Mouse (Mus musculus) layer of hippocampus, adult 2 months (tissue): ENCODE data around the gene 5530400C23Rik. TPM values are rescaled to one million over a fixed set of nuclear protein-coding genes. Genes with fewer than 3 reads are reported as not detected.
"Not testable (repeated sequence)": the region's sequence is repeated elsewhere in the genome, so short reads cannot be mapped to it uniquely, and the experiment has no call there.

Source experiments
- DNase-seq, 2 experiments: peaks; one replicate each; pipeline ENCODE4 v3.0.0; 2022; ENCODE audit warnings: low spot score in 2 of 2
- H3K27ac ChIP-seq: fragments of 200-600 bp; 2 replicates; pipeline ENCODE4 v1.8.1; 2022
- H3K4me3 ChIP-seq: fragments of 200-600 bp; 2 replicates; pipeline ENCODE4 v1.8.1; 2022; ENCODE audit warnings: mild to moderate bottlenecking
- CTCF ChIP-seq: fragments of 200-600 bp; conservative IDR thresholded peaks from 2 replicates; pipeline ENCODE4 v1.8.1; 2022; ENCODE audit warnings: antibody characterized with exemption, mild to moderate bottlenecking, moderate library complexity
- long read RNA-seq, 2 experiments: library from polyadenylated mRNA; stranded (forward); transcript quantifications; one replicate each; pipeline ENCODE4 v2.0.0; 2021; ENCODE audit warnings: borderline mapping rate in 2 of 2
- total RNA-seq, 2 experiments: library from RNA; stranded (reverse); gene quantifications; 2 replicates each; pipeline ENCODE4 v1.2.3; 2021

The 5530400C23Rik gene
- total RNA-seq, result not detected
- long read RNA-seq, experiment 1, result 0 reads
- long read RNA-seq, experiment 2, result 0 reads

- not testable (repeated sequence) for DNase-seq, H3K27ac ChIP-seq, H3K4me3 ChIP-seq
Observed at GRCm38 (mm10) chr6:133291916-133292315, at the start of gene 5530400C23Rik. TSS of gene 5530400C23Rik (plus strand) at chr6:133292216.

GRCm38 (mm10) chr6:133305952-133306715, 14.1 kb downstream of the 5530400C23Rik start:
- TF ChIP-seq CTCF, result no peak
- no peak overlapping the region for H3K27ac ChIP-seq
- H3K4me3 ChIP-seq, result no peak overlapping the region
- no peak for DNase-seq

- H3K4me3 ChIP-seq, DNase-seq, H3K27ac ChIP-seq: not testable (repeated sequence)
Observed at GRCm38 (mm10) chr6:133313896-133314295, 21.9 kb downstream of the 5530400C23Rik start.

GRCm38 (mm10) chr6:133338535-133338934, 46.5 kb downstream of the 5530400C23Rik start:
- no peak overlapping the region for H3K27ac ChIP-seq
- H3K4me3 ChIP-seq, result no peak overlapping the region
- TF ChIP-seq CTCF, result no peak
- no peak for DNase-seq

GRCm38 (mm10) chr6:133341731-133342130, 49.7 kb downstream of the 5530400C23Rik start:
- DNase-seq, H3K27ac ChIP-seq, H3K4me3 ChIP-seq: not testable (repeated sequence)

Other genes with a start within 250 kb of the 5530400C23Rik start
- gene Tas2r140, start 236.4 kb upstream of the 5530400C23Rik start, total RNA-seq, result not detected
- 10 to 100 TPM; 90.6 to 93.9 TPM for gene Smim10l1, start 187.3 kb upstream of the 5530400C23Rik start, total RNA-seq